Mouse (Mus musculus) kidney, adult 2 months (tissue): ENCODE results near the gene Fbxw22.
"Not testable (repeated sequence)": the region's sequence is repeated elsewhere in the genome, so short reads cannot be mapped to it uniquely, and the experiment has no call there.

Source experiments
- CTCF ChIP-seq: fragments of 200-500 bp; conservative IDR thresholded peaks from 2 replicates; pipeline ENCODE4 v1.5.1; 2011; ENCODE audit warnings: low read depth, mild to moderate bottlenecking, control low read depth, low read length, moderate library complexity, mixed read lengths; ENCODE audit not compliant: insufficient read depth, insufficient read length
- POLR2A ChIP-seq: fragments of 200-500 bp; IDR thresholded peaks from one replicate; pipeline ENCODE4 v1.6.1; 2011; ENCODE audit warnings: low read depth, low read length, control low read depth

GRCm38 (mm10) chr9:109339559-109339958 lies 64.5 kb downstream of the Fbxw22 start, which contains the start of gene Fbxw28:
- not testable (repeated sequence) for TF ChIP-seq CTCF, POLR2A
